Mouse (Mus musculus) midbrain, embryonic 15.5 days (tissue): ENCODE results near the gene Add3. TPM values are rescaled to one million over a fixed set of nuclear protein-coding genes. Genes with fewer than 3 reads are reported as not detected.
A peak's percentile ranks its signal among the peaks of the same experiment; 100 is the strongest.

ENCODE experiments used
- ATAC-seq: fragments of 200-750 bp; cut with Nextera tagmentation; replicated peaks from 2 replicates; pipeline ENCODE4 v1.8.0; 2017; ENCODE audit warnings: moderate TSS enrichment
- H3K27ac ChIP-seq: fragments of 300-500 bp; sonication (generic); 2 replicates; pipeline ENCODE4 v1.5.1; 2015; ENCODE audit warnings: mild to moderate bottlenecking, inconsistent platforms
- H3K27me3 ChIP-seq: fragments of 300-500 bp; sonication (generic); replicated peaks from 2 replicates; pipeline ENCODE4 v1.6.1; 2015; ENCODE audit warnings: inconsistent platforms
- H3K36me3 ChIP-seq: fragments of 300-500 bp; sonication (generic); replicated peaks from 2 replicates; pipeline ENCODE4 v1.6.1; 2015; ENCODE audit warnings: inconsistent platforms
- H3K4me1 ChIP-seq: fragments of 300-500 bp; sonication (generic); 2 replicates; pipeline ENCODE4 v1.6.1; 2015; ENCODE audit warnings: inconsistent platforms
- H3K4me2 ChIP-seq: fragments of 300-500 bp; sonication (generic); 2 replicates; pipeline ENCODE4 v1.6.1; 2015; ENCODE audit warnings: inconsistent platforms, mild to moderate bottlenecking, moderate library complexity
- H3K4me3 ChIP-seq: fragments of 300-500 bp; sonication (generic); 2 replicates; pipeline ENCODE4 v1.5.1; 2015; ENCODE audit warnings: mild to moderate bottlenecking, inconsistent platforms
- H3K9ac ChIP-seq: fragments of 300-500 bp; sonication (generic); 2 replicates; pipeline ENCODE4 v1.6.1; 2015; ENCODE audit warnings: mild to moderate bottlenecking, inconsistent platforms
- H3K9me3 ChIP-seq: fragments of 300-500 bp; sonication (generic); 2 replicates; pipeline ENCODE4 v1.6.1; 2016; ENCODE audit warnings: inconsistent platforms
- WGBS: fragments of 180-500 bp; shearing (Covaris S2); methylation state at CpG from one replicate; pipeline ENCODE4 v1.1.7; 2015; ENCODE audit warnings: mixed read lengths; 5-methylcytosine and 5-hydroxymethylcytosine counted together
- polyA plus RNA-seq: library from polyadenylated mRNA; unstranded; fragments of >200 nt; fragmentation: Nextera tagmentation; extraction: Ambion mirVana; gene quantifications from 2 replicates; pipeline ENCODE4 v1.2.1, GENCODE M21; 2015

The Add3 gene
- polyA plus RNA-seq, 1 experiment from 2014 or later = 30.2 TPM

GRCm38 (mm10) chr19:53180168-53180803, 40.0 kb downstream of the Add3 start:
- Histone ChIP-seq H3K4me2 (no peak overlapping the region), H3K9me3 (no peaks in the 10 kb centered on the region), H3K4me1 (peaks cover 7% of the 10 kb centered on the region), H3K9ac (no peak overlapping the region), H3K27me3 (no peaks in the 10 kb centered on the region), H3K36me3 (no peaks in the 10 kb centered on the region), H3K4me3 (no peak overlapping the region), H3K27ac (no peak overlapping the region)
- ATAC-seq = no peak
- WGBS = 79% methylated on average over 12 of the region's 12 CpGs

- 60% methylated on average over 19 of the region's 19 CpGs for WGBS
- ATAC-seq = peak; percentile 58; the same call in 1 of the 2 replicates
- peaks cover 7% of the 10 kb centered on the region for H3K4me1 ChIP-seq
- no peak overlapping the region for H3K9ac ChIP-seq
- no peaks in the 10 kb centered on the region for H3K9me3 ChIP-seq
- H3K36me3 ChIP-seq = no peaks in the 10 kb centered on the region
- H3K27me3 ChIP-seq = no peaks in the 10 kb centered on the region
- no peak overlapping the region for H3K4me3 ChIP-seq
- H3K27ac ChIP-seq = no peak overlapping the region
- H3K4me2 ChIP-seq = no peak overlapping the region
Measured at GRCm38 (mm10) chr19:53181003-53181861, 41.0 kb downstream of the Add3 start.

GRCm38 (mm10) chr19:53183620-53184019, 43.4 kb downstream of the Add3 start:
- H3K4me3 ChIP-seq = no peak overlapping the region
- ATAC-seq = no peak
- no peak overlapping the region for H3K27ac ChIP-seq
- WGBS = 69% methylated on average over 9 of the region's 9 CpGs
- no peaks in the 10 kb centered on the region for H3K9me3 ChIP-seq
- H3K4me1 ChIP-seq = peaks cover 7% of the 10 kb centered on the region
- H3K36me3 ChIP-seq = no peaks in the 10 kb centered on the region
- H3K27me3 ChIP-seq = no peaks in the 10 kb centered on the region
- no peak overlapping the region for H3K9ac ChIP-seq
- no peak overlapping the region for H3K4me2 ChIP-seq

- Histone ChIP-seq H3K9ac (no peak overlapping the region), H3K4me1 (peaks cover 7% of the 10 kb centered on the region), H3K4me3 (no peak overlapping the region), H3K4me2 (no peak overlapping the region), H3K9me3 (no peaks in the 10 kb centered on the region), H3K27me3 (no peaks in the 10 kb centered on the region), H3K27ac (no peak overlapping the region), H3K36me3 (no peaks in the 10 kb centered on the region)
- ATAC-seq = no peak
- WGBS = 70% methylated on average over 10 of the region's 10 CpGs
Measured at GRCm38 (mm10) chr19:53184216-53184615, 44.0 kb downstream of the Add3 start.

- 81% methylated on average over 5 of the region's 5 CpGs for WGBS
- Histone ChIP-seq H3K4me2 (no peak overlapping the region), H3K9me3 (no peaks in the 10 kb centered on the region), H3K4me3 (no peak overlapping the region), H3K36me3 (no peaks in the 10 kb centered on the region), H3K27me3 (no peaks in the 10 kb centered on the region), H3K4me1 (peaks cover 7% of the 10 kb centered on the region), H3K27ac (no peak overlapping the region), H3K9ac (no peak overlapping the region)
- no peak for ATAC-seq
Measured at GRCm38 (mm10) chr19:53184911-53185310, 44.7 kb downstream of the Add3 start.

GRCm38 (mm10) chr19:53185486-53186134, 45.4 kb downstream of the Add3 start:
- Histone ChIP-seq H3K27ac (no peak overlapping the region), H3K9me3 (no peaks in the 10 kb centered on the region), H3K4me2 (no peak overlapping the region), H3K9ac (no peak overlapping the region), H3K27me3 (no peaks in the 10 kb centered on the region), H3K4me3 (no peak overlapping the region), H3K36me3 (no peaks in the 10 kb centered on the region), H3K4me1 (peaks cover 7% of the 10 kb centered on the region)
- no peak for ATAC-seq
- 60% methylated on average over 8 of the region's 8 CpGs for WGBS

- no peak overlapping the region for H3K9ac ChIP-seq
- H3K9me3 ChIP-seq = no peaks in the 10 kb centered on the region
- ATAC-seq = no peak
- H3K27ac ChIP-seq = no peak overlapping the region
- no peak overlapping the region for H3K4me2 ChIP-seq
- 77% methylated on average over 4 of the region's 4 CpGs for WGBS
- no peaks in the 10 kb centered on the region for H3K36me3 ChIP-seq
- H3K4me3 ChIP-seq = no peak overlapping the region
- peaks cover 1% of the 10 kb centered on the region for H3K4me1 ChIP-seq
- no peaks in the 10 kb centered on the region for H3K27me3 ChIP-seq
Measured at GRCm38 (mm10) chr19:53186456-53186855, 46.2 kb downstream of the Add3 start.

GRCm38 (mm10) chr19:53187533-53187932, 47.3 kb downstream of the Add3 start:
- no peaks in the 10 kb centered on the region for H3K27me3 ChIP-seq
- H3K27ac ChIP-seq = no peak overlapping the region
- no peaks in the 10 kb centered on the region for H3K36me3 ChIP-seq
- H3K4me2 ChIP-seq = no peak overlapping the region
- no peak for ATAC-seq
- no peaks in the 10 kb centered on the region for H3K4me1 ChIP-seq
- H3K4me3 ChIP-seq = no peak overlapping the region
- H3K9me3 ChIP-seq = no peaks in the 10 kb centered on the region
- WGBS = 57% methylated on average over 7 of the region's 7 CpGs
- no peak overlapping the region for H3K9ac ChIP-seq

- H3K4me3 ChIP-seq = no peak overlapping the region
- WGBS = 81% methylated on average over 6 of the region's 6 CpGs
- ATAC-seq = no peak
- H3K9ac ChIP-seq = no peak overlapping the region
- H3K27me3 ChIP-seq = no peaks in the 10 kb centered on the region
- H3K27ac ChIP-seq = no peak overlapping the region
- no peaks in the 10 kb centered on the region for H3K4me1 ChIP-seq
- no peak overlapping the region for H3K4me2 ChIP-seq
- no peaks in the 10 kb centered on the region for H3K9me3 ChIP-seq
- no peaks in the 10 kb centered on the region for H3K36me3 ChIP-seq
Measured at GRCm38 (mm10) chr19:53188186-53188585, 47.9 kb downstream of the Add3 start.

- no peaks in the 10 kb centered on the region for H3K36me3 ChIP-seq
- no peak for ATAC-seq
- H3K4me1 ChIP-seq = no peaks in the 10 kb centered on the region
- H3K9ac ChIP-seq = no peak overlapping the region
- no peak overlapping the region for H3K27ac ChIP-seq
- 82% methylated on average over 5 of the region's 5 CpGs for WGBS
- no peaks in the 10 kb centered on the region for H3K9me3 ChIP-seq
- H3K27me3 ChIP-seq = no peaks in the 10 kb centered on the region
- no peak overlapping the region for H3K4me2 ChIP-seq
- no peak overlapping the region for H3K4me3 ChIP-seq
Measured at GRCm38 (mm10) chr19:53188724-53189220, 48.5 kb downstream of the Add3 start.

- no peaks in the 10 kb centered on the region for H3K4me1 ChIP-seq
- no peak overlapping the region for H3K4me3 ChIP-seq
- no peak overlapping the region for H3K9ac ChIP-seq
- WGBS = 96% methylated on average over 3 of the region's 3 CpGs
- H3K27ac ChIP-seq = no peak overlapping the region
- H3K9me3 ChIP-seq = no peaks in the 10 kb centered on the region
- ATAC-seq = no peak
- no peak overlapping the region for H3K4me2 ChIP-seq
- H3K36me3 ChIP-seq = no peaks in the 10 kb centered on the region
- H3K27me3 ChIP-seq = no peaks in the 10 kb centered on the region
Measured at GRCm38 (mm10) chr19:53189736-53190135, 49.5 kb downstream of the Add3 start.

GRCm38 (mm10) chr19:53190232-53190631, 50.0 kb downstream of the Add3 start:
- H3K4me2 ChIP-seq = no peak overlapping the region
- no peaks in the 10 kb centered on the region for H3K27me3 ChIP-seq
- no peak overlapping the region for H3K4me3 ChIP-seq
- H3K27ac ChIP-seq = no peak overlapping the region
- no peak for ATAC-seq
- no peak overlapping the region for H3K9ac ChIP-seq
- no peaks in the 10 kb centered on the region for H3K9me3 ChIP-seq
- WGBS = 72% methylated on average over 3 of the region's 3 CpGs
- H3K4me1 ChIP-seq = no peaks in the 10 kb centered on the region
- H3K36me3 ChIP-seq = no peaks in the 10 kb centered on the region
